Mouse (Mus musculus) testis, adult 2 months (tissue): ENCODE data around the gene Col23a1. TPM values are rescaled to one million over a fixed set of nuclear protein-coding genes. Genes with fewer than 3 reads are reported as not detected.
A peak's percentile ranks its signal among the peaks of the same experiment; 100 is the strongest.
"Not testable (repeated sequence)": the region's sequence is repeated elsewhere in the genome, so short reads cannot be mapped to it uniquely, and the experiment has no call there.

Experiments
- H3K27ac ChIP-seq: fragments of 200-500 bp; 2 replicates; pipeline ENCODE4 v1.5.1; 2012; ENCODE audit warnings: low read depth, low read length; ENCODE audit not compliant: control insufficient read depth, insufficient read depth
- H3K27me3 ChIP-seq: fragments of 200-500 bp; 2 replicates; pipeline ENCODE4 v1.6.1; 2012; ENCODE audit warnings: mild to moderate bottlenecking, low read length, moderate library complexity; ENCODE audit not compliant: control insufficient read depth, insufficient read depth
- H3K36me3 ChIP-seq: fragments of 200-500 bp; 2 replicates; pipeline ENCODE4 v1.6.1; 2012; ENCODE audit warnings: mild to moderate bottlenecking, low read length; ENCODE audit not compliant: control insufficient read depth, insufficient read depth
- H3K4me1 ChIP-seq: fragments of 200-500 bp; 2 replicates; pipeline ENCODE4 v1.6.1; 2012; ENCODE audit warnings: low read length; ENCODE audit not compliant: control insufficient read depth, insufficient read depth
- H3K4me3 ChIP-seq: fragments of 200-500 bp; 2 replicates; pipeline ENCODE4 v1.5.1; 2012; ENCODE audit warnings: low read depth, mild to moderate bottlenecking, low read length, moderate library complexity, mixed read lengths; ENCODE audit not compliant: control insufficient read depth
- CTCF ChIP-seq: fragments of 200-500 bp; IDR thresholded peaks from 2 replicates; pipeline ENCODE4 v1.5.1; 2012; ENCODE audit warnings: low read depth, mild to moderate bottlenecking, inconsistent platforms, low read length, moderate library complexity; ENCODE audit not compliant: control insufficient read depth, insufficient read depth, insufficient replicate concordance
- POLR2A ChIP-seq: fragments of 200-500 bp; IDR thresholded peaks from 2 replicates; pipeline ENCODE4 v1.6.1; 2012; ENCODE audit warnings: low read depth, mild to moderate bottlenecking, inconsistent platforms, low read length, moderate library complexity; ENCODE audit not compliant: control insufficient read depth
- polyA plus RNA-seq: library from polyadenylated mRNA; depleted of rRNA; stranded (reverse); fragments of >200 nt; gene quantifications from 2 replicates; pipeline ENCODE4 v1.2.3, GENCODE M21; 2012; rRNA removed

The Col23a1 gene
- polyA plus RNA-seq, 1 experiment = 1.3 TPM

GRCm38 (mm10) chr11:51627425-51627824 lies 337.7 kb downstream of the Col23a1 start:
- Histone ChIP-seq H3K27me3 (no peaks in the 10 kb centered on the region), H3K36me3 (no peaks in the 10 kb centered on the region; the same call in none of the 2 replicates), H3K4me3 (no peak overlapping the region), H3K4me1 (peaks cover 3% of the 10 kb centered on the region; the same call in 1 of the 2 replicates), H3K27ac (no peak overlapping the region)
- TF ChIP-seq CTCF = no peak
- no peak for TF ChIP-seq POLR2A

GRCm38 (mm10) chr11:51627907-51628306 lies 338.2 kb downstream of the Col23a1 start:
- H3K27ac ChIP-seq = no peak overlapping the region
- H3K36me3 ChIP-seq = no peaks in the 10 kb centered on the region; the same call in none of the 2 replicates
- no peaks in the 10 kb centered on the region for H3K27me3 ChIP-seq
- H3K4me1 ChIP-seq = peaks cover 3% of the 10 kb centered on the region; the same call in 1 of the 2 replicates
- H3K4me3 ChIP-seq = no peak overlapping the region
- TF ChIP-seq CTCF = no peak
- no peak for TF ChIP-seq POLR2A

GRCm38 (mm10) chr11:51629651-51630314 lies 340.1 kb downstream of the Col23a1 start:
- no peaks in the 10 kb centered on the region for H3K27me3 ChIP-seq
- TF ChIP-seq CTCF (no peak), POLR2A (no peak)
- H3K4me1 ChIP-seq = peaks cover 6% of the 10 kb centered on the region
- H3K4me3 ChIP-seq = no peak overlapping the region
- no peak overlapping the region for H3K27ac ChIP-seq
- no peaks in the 10 kb centered on the region; the same call in none of the 2 replicates for H3K36me3 ChIP-seq

- Histone ChIP-seq H3K4me1 (peaks cover 13% of the 10 kb centered on the region), H3K4me3 (no peak overlapping the region), H3K27me3 (no peaks in the 10 kb centered on the region), H3K36me3 (no peaks in the 10 kb centered on the region; the same call in 1 of the 2 replicates), H3K27ac (peak overlapping the region; percentile 42)
- TF ChIP-seq CTCF (no peak), POLR2A (no peak)
Observed at GRCm38 (mm10) chr11:51632130-51632753, 342.5 kb downstream of the Col23a1 start.

- not testable (repeated sequence) for H3K36me3 ChIP-seq, H3K27ac ChIP-seq, H3K4me3 ChIP-seq, H3K27me3 ChIP-seq
- peaks cover 21% of the 10 kb centered on the region for H3K4me1 ChIP-seq
Observed at GRCm38 (mm10) chr11:51633200-51633599, 343.5 kb downstream of the Col23a1 start.

Other genes starting within 250 kb of the Col23a1 start
- gene Olfr1375, start 241.8 kb upstream of the Col23a1 start, polyA plus RNA-seq = not detected in 2 replicates
- 0.54 and 1.2 TPM in 2 replicates for gene Zfp354a, start 230.7 kb upstream of the Col23a1 start, polyA plus RNA-seq
- 1.8 TPM in 2 replicates for gene Gm12569, start 69.4 kb upstream of the Col23a1 start, polyA plus RNA-seq
- 39.4 and 51.1 TPM in 2 replicates for gene Clk4, start 28.2 kb upstream of the Col23a1 start, polyA plus RNA-seq
- 279 and 291 TPM in 2 replicates for gene BC049762, start 26.9 kb upstream of the Col23a1 start, polyA plus RNA-seq